Mouse (Mus musculus) thymus, postnatal 4 days (tissue): ENCODE results near the gene Csnk2b.
"Not testable (repeated sequence)": the region's sequence is repeated elsewhere in the genome, so short reads cannot be mapped to it uniquely, and the experiment has no call there.

ENCODE experiments used
- DNase-seq: peaks from one replicate; pipeline ENCODE4 v3.0.0; 2021

Gene Csnk2b

DNA sequence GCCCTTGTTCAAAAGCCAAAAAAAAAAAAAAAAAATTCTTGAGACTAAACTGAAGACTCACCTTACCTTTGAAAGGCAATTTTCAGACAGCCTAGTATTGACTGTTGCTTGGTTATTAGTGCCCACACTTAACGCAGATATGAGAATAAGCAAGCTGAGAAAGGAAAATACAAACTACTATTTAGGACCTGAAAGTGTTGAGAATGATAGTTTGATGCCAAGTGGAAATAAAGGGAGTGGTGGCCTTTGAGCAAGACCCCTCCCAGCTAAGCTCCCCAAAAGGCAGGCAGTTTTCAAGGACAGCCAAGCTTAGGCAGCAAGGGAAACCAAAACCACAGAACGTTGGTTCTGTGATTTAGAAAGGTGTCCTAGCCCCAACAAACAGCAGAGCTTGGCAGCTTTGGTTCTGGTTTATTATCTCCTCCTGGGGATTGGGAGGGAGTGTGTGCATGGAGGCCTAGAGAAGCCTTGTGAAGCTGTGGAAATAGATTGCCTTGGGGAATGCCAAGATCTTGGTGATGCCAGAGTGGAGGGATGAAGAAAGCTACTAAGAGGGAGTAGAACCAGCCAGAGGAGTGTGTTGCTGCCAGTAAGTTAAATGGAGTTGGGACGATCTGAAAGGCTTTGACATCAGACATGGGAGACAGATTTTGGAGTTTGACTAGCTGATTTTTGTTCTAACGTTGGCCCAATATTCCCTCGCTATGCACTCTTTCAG lies 26.2 kb upstream of the Csnk2b start:
- DNase-seq = no peak

DNA sequence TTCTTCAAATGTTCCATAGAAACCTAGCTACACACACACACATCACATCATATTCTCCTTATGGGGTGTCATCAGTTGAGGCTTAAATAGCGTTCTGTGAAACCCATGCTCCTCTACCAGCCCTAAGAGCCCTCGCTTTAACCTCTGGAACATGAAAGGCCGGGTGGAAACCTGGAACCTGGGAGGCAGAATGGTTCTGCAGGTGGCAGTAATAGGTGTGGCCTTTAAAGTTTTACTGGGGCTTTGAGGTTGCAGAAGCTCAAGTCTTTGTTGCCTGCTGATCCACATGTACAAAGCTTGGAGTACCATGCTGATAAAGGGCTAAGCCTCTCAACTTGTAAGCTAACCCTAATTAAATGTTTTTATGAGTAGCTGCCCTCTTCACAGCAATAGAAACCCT lies 25.5 kb upstream of the Csnk2b start:
- no peak for DNase-seq

- no peak for DNase-seq
Measured at GRCm38 (mm10) chr17:35146139-35146538, 24.3 kb upstream of the Csnk2b start.

GRCm38 (mm10) chr17:35141971-35142370 lies 20.1 kb upstream of the Csnk2b start:
- DNase-seq = no peak

DNA sequence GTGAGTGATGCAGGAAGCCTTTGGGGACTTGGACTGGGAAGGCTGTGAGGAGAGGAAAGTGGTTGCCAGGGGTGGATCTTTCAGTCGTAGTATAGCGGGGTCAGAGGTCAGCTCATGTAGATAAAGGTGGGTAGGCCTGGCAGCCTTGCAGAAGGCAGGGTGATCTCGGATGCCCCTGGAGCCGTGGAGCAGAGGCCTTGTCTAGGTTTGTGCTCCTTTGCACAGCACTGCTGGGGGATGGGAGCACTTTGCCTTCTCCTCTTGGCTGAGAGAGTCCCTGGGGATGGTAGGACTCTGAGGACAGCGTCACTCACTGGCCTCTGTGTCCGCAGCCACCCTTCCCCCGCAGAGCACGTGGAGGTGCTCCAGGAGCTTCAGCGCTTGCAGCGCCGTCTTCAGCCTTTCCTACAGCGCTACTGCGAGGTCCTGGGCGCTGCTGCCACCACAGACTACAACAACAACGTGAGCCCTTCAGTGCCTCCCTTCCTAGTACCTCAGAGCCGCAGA lies 18.7 kb upstream of the Csnk2b start:
- no peak for DNase-seq

- DNase-seq = no peak
Measured at GRCm38 (mm10) chr17:35139269-35139668, 17.4 kb upstream of the Csnk2b start.

GRCm38 (mm10) chr17:35135591-35136320 lies 13.9 kb upstream of the Csnk2b start:
- no peak for DNase-seq

- peak; percentile 95 for DNase-seq
Measured at GRCm38 (mm10) chr17:35134801-35135590, 13.1 kb upstream of the Csnk2b start, which contains the start of gene Bag6. Bag6 (plus strand) TSS chr17:35135178.

GRCm38 (mm10) chr17:35133517-35133916 lies 11.7 kb upstream of the Csnk2b start:
- no peak for DNase-seq

DNA sequence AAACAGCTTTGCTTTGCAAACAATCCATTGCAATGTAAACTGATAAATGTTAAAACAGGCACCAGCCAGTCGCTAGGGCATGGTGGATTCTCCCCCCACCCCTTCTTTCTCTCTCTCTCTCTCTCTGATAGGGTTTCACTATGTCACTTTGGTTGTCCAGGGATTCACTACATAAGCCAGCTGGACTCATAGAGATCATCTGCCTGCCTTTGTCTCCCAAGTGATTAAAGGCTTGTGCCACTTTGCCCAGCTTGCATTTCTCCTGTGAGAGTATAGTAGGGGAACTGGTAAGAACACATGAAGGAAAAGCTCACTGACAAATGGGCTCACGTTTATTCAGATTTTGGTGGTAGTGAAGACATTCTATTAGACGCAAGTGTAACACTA lies 10.3 kb upstream of the Csnk2b start:
- no peak for DNase-seq

DNA sequence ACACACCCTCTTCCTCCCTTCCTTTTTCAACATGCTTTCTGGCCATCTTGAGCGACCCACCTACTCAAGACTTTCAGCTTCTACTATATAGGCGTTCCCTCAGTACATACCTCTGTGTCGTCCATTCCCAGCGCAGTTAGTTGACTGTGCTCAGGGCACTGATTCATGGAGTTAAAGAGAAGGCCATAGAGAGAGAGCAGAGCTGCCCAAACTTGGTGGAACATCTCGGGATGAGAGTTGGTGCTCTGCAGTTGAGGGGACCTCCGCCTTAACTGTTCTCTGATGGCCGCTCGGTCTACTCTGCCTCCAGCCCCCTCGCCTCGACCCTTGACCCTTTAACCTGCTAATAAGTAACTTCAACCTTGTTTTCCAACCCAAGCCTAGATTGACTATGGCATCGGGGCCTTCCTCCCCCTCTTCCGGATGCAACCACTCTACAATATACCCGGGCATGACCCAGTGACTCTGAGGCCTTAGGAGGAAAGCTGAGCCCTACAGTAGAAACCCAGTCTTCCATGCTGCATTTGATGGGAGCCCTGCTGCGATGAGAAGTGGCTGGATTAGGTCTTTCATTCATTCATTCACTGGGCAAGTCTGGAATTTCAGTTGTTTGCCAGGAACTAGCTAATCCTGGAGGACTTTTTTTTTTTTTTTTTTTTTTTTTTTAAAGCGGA lies 9.8 kb upstream of the Csnk2b start, which contains the start of gene Apom:
Gene Apom (minus strand): TSS at position 551 of the 674 bp plus-strand sequence.
- no peak for DNase-seq

DNA sequence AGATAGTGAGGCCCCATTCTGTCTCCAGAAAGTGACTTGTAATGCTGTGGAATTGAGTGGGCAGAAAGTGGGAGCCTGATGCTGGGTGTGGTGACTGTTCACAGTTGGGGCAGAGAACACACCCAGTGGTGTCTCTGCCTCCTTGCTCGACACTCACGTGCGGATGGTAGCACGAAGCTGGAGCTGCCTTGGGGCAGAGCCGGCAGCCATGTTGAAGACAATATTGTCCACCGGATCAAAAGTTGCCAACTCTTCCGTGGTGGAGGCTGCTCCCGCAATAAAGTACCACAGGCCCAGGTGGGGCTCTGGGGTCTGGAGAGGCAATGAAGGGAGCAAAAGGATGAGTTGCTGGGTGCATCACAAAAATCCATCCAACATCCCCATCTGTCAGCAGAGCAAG lies 9.2 kb upstream of the Csnk2b start:
- no peak for DNase-seq

DNA sequence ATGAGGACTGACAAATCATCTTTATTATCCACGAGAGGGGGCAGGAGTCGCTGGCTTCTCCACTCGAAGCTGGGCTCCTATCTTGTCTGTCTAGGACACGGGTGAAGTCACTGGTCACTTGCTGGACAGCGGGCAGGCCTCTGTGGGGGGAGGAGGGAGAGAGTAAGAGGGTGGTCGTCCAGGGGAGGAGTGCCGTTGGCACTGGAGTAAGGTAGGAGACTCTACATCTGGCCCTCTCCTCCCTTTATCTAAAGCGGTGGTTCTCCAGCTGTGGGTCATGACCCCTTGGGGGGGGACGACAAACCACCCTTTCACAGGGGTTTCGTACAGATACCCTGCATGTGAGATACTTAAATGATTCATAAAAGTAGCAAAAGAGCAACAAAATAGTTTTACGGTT lies 7.1 kb upstream of the Csnk2b start:
- DNase-seq = no peak

DNA sequence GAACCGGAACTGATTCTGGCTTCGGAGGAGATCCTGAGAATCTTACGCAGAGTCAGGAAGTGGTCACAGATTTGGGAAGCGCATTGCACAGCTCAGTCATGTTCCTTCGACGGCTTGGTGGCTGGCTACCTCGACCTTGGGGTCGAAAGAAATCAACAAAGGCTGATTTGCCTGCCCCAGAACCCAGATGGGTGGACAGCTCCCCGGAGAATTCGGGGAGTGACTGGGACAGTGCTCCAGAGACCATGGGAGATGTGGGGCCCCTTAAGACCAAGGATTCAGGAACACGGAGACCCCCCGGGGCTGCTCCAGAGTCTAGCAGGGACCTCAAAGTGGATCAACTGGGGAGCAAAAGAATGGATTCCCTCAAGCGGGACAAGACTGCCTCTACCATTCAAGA lies 5.2 kb upstream of the Csnk2b start:
- no peak for DNase-seq

- peak; percentile 89 for DNase-seq
Measured at GRCm38 (mm10) chr17:35126206-35126611, 4.4 kb upstream of the Csnk2b start, which contains the start of gene D17H6S53E. D17H6S53E (plus strand) TSS chr17:35126373.

- DNase-seq = no peak
Measured at GRCm38 (mm10) chr17:35125578-35125977, 3.7 kb upstream of the Csnk2b start.

GRCm38 (mm10) chr17:35125081-35125480 lies 3.2 kb upstream of the Csnk2b start:
- DNase-seq = no peak

DNA sequence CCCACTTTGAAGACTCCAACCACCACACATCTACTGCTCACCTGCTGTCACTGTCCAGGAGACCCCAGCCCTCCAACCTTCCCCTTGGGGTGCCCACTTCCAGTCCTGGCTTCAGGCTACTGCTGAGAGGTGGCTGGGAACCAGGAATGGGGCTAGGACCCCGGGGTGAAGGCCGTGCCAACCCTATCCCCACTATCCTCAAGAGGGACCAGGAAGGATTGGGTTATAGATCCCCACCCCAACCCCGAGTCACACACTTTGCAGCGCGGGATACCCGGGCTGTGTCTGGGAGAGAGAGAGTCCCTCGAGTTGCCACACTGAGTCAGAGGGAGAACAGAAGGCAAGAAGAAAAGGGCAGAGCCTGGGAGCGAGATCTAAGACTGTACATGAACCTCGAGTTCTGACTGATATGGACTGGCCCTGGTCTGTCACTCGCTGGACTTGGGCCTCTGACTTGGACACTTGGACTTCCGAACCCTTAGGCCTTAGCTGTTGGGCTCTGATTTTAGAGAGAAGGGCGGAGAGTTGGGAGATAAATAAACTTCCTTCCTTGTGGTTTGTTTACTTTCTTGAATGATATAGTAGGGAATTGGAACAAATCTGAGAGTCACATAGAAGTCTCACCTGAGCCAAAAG lies 2.5 kb upstream of the Csnk2b start:
- DNase-seq = not testable (repeated sequence)

DNA sequence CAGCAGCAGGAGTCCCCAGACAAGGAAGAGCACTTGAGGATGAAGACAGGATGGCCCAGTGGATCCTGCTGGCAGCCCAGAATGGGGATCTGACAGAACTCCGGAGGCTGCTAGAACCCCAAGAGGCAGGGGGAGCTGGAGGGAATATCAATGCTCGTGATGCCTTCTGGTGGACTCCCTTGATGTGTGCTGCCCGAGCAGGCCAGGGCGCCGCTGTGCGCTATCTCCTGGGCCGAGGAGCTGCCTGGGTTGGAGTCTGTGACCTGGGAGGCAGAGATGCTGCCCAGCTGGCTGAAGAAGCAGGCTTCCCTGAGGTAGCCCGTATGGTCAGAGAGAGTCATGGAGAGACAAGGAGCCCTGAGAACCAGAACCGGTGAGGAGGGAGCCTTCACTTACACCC lies 1.4 kb upstream of the Csnk2b start:
- DNase-seq = not testable (repeated sequence)

DNA sequence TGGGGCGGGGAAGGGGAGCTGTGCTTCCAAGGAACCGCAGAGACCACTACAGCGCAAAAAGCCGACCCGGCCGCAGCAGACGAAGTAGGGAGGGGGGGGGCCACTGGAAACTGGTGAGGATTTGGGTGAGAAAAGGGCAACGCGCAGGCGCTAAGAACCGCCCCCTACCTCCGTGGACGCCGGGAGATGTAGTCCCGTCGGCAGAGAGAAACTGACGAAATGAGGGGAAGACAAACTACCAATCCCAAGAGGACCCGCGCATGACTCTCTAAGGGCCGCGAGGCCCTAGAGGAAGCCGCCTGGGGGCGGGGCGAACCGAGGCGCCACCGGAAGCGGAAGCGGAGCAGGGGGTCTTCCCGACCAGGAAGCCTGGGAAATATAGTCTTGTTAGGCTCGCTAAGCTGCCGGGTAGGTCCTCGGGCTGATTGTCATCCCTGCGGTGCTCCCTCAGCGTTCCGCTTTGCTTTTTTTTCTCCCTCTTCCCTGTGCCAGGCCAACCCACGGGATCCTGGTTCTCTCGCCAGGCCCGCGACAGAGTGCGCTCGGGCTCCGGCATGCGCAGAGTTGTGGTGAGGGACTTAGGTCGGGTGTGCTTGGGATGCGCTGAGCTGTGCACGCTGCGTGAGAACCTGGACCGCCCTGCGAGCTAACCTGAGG lies 582 bp downstream of the Csnk2b start, which contains the start of gene Gpank1:
Gene Gpank1 (plus strand): TSS at position 313 of the 657 bp plus-strand sequence.
- DNase-seq = peak; percentile 98

- no peak for DNase-seq
Measured at GRCm38 (mm10) chr17:35120745-35121142, 1.1 kb downstream of the Csnk2b start.
